Mouse (Mus musculus): Measurements from ENCODE around the gene Gm29049. TPM values are rescaled to one million over a fixed set of nuclear protein-coding genes. Genes with fewer than 3 reads are reported as not detected.
"Not testable (repeated sequence)": the region's sequence is repeated elsewhere in the genome, so short reads cannot be mapped to it uniquely, and the experiment has no call there.

Gene Gm29049
- not detected in 2 replicates for polyA plus RNA-seq (2014; fragmentation: Nextera tagmentation; extraction: Ambion mirVana)

GRCm38 (mm10) chrY:7997068-7997467, at the start of gene Gm29049:
Gm29049 (minus strand) TSS chrY:7997168.
- not testable (repeated sequence) for H3K9ac ChIP-seq (replicated peaks; ENCODE audit: low read length)

More at GRCm38 (mm10) chrY:7997068-7997467, at the start of gene Gm29049:
- WGBS = no CpG with 5 or more reads among the region's 3 CpGs
- H3K27me3 ChIP-seq (ENCODE audit: control insufficient read depth, insufficient read depth, low read length); H3K27ac ChIP-seq (replicated peaks; ENCODE audit: low read depth, low read length); H3K4me2 ChIP-seq (ENCODE audit: low read depth, low read length); DNase-seq (ENCODE audit: low spot score); ATAC-seq (replicated peaks; ENCODE audit: insufficient number of reproducible peaks, low FRiP score, low TSS enrichment, low read depth); H3K36me3 ChIP-seq (replicated peaks; ENCODE audit: control insufficient read depth, insufficient read depth, low read depth, low read length); H3K4me3 ChIP-seq (ENCODE audit: low read depth, low read length); H3K9me3 ChIP-seq (replicated peaks; ENCODE audit: control insufficient read depth, low read length); H3K4me1 ChIP-seq (ENCODE audit: control insufficient read depth, insufficient read depth, low read length): not testable (repeated sequence)

Other genes with a start within 250 kb of the Gm29049 start
- gene Gm20825, start 74.3 kb upstream of the Gm29049 start, polyA plus RNA-seq (2014; fragmentation: Nextera tagmentation; extraction: Ambion mirVana) = not detected in 2 replicates

All from embryonic facial prominence, embryonic 11.5 days (tissue).